Mouse (Mus musculus): ENCODE results near the gene Leap2.

Leap2 gene

DNA sequence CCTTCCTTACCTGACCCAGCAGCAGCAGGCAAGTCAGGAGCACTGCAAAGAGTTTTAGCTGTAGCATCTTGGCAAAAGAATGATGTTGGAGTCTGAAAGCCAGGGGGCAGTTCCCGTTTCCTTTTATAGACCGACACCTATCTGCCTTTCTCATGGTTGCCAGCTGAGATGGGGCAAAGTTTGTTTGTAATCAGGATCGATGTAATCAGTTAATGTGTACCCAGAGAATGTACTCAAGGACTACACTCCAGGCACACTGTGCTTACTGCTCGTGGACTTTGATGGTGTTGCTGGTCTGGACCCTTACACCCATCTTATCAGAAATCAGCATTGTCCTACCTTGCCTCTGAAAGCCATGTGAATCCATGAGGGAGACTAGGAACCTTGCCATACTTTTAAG is at the start of gene Leap2:
Leap2 (minus strand) TSS at position 135 of the 400 bp plus-strand sequence.
- no peak for DNase-seq (ENCODE audit: low read depth, low spot score)

DNA sequence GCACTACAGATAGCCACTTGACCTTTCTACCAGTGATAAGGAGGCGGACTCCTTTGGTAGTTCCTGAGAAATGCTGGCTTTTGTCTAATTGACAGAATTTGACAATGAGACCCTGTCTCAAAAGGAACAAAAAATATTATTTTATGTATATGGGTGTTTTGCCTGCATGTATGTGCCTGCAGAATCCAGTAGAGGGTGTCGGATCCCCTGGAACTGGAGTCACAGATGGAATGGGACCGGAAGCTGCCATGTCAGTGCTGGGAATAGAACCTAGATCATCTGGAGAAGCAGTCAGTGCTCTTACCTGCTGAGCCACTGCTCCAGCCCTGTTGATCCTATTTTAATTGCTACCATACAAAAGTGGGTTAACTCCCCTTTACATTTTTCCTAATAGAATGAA is 49.7 kb upstream of the Leap2 start:
- DNase-seq (ENCODE audit: low read depth, low spot score), result no peak

DNA sequence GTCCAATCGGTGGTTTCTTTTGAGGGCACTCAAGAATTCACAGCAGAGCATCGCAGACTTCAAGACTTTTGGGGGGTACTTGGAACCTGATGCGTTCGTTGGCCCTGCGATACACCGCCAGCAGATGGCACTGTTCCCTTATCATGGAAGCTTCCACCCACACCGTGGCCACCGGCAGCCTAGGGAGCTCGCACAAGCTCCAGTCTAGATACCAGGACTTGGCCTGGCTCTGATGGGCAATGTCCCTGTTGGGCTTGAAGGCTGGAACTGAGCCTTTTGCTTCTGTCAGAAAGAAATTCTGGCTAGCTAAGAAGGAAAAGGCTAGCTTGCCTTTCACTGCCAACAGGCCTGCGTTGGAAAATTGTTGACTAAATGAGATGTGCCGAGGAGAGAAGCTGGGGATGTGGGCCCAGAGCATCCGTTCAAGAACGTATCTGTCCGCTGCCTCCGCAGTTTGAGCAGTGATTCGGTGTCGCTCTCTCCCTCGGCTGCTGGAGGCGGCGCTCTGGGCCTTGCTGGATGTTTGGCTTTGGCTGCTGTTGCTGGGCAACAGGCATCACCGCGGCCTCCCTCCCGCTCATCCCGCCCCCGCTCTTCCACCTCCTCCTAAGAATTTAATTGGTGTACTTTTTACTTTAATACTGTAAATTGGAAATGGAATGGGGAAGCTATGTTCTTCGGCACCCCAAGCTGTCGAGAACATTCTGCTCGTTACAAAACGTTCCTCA is 47.2 kb upstream of the Leap2 start, which contains the start of gene Gm9837:
Gm9837 (minus strand) TSS at position 512 of the 728 bp plus-strand sequence.
- peak; percentile 91 for DNase-seq (ENCODE audit: low read depth, low spot score)

DNA sequence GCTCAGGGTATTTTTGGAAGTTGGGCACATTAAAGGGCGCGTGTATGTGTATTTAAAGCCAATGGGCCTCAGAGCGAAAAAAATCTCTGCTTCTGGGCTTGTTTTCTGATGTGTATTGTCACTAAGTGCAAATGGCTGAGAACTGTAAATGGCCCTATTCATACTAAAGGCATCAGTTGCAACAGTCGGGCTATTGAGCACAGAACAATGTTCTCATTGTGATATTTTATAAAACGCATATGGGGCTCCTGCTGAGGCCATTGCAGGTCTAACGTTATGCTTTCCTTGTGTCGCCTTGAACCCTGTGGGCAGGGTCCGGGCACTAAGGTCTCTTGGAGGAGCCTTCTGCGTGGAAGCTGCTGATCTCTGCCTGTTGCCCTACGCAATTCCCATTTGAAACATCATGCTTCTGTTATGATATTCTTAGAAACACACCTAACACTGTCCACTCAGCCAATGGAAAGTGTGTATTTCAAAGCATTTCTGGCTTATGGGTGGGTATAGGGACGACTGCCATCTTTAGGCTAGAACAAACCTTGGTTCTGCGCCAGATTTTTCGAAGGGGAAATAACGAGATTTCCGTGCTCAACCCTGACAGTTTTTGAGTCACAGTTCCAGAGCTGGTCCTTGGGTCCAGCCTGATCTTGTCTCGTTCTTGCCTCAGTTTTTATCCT is 46.5 kb upstream of the Leap2 start:
- DNase-seq (ENCODE audit: low read depth, low spot score), result no peak

DNA sequence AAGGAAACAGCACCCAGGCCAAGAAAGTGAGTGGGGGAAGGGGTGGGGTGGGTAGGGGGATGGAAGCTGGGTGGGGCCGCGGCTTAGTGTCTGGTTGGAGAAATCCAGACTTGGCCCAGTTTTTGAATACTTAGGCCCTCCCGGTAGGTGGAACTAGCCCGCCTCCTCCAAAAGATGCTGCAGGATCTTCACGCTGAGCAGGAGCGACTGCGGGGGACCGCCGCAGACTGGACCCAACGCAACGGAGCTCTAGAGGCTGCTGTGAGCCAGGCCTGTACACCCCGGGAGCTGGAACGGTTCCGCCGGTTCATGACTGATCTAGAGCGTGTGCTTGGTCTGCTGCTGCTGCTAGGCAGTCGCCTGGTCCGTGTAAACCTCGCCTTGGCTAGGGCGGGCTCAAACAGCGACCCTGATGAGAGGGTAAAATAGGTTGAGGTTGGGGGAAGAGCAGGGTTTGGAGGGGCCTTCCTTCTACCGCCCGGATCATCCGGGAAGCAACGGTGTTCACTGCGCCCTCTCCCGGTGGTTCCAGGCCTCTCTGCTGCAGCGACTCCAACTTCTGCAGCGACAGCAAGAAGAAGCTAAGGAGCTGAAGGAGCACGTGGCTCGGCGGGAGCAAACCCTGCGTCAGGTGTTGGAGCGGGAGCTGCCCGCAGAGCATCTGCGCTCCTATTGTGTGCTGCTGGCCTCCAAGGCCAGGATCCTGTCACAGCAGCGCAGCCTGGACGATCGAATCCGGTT is 43.4 kb upstream of the Leap2 start:
- DNase-seq (ENCODE audit: low read depth, low spot score), result no peak

DNA sequence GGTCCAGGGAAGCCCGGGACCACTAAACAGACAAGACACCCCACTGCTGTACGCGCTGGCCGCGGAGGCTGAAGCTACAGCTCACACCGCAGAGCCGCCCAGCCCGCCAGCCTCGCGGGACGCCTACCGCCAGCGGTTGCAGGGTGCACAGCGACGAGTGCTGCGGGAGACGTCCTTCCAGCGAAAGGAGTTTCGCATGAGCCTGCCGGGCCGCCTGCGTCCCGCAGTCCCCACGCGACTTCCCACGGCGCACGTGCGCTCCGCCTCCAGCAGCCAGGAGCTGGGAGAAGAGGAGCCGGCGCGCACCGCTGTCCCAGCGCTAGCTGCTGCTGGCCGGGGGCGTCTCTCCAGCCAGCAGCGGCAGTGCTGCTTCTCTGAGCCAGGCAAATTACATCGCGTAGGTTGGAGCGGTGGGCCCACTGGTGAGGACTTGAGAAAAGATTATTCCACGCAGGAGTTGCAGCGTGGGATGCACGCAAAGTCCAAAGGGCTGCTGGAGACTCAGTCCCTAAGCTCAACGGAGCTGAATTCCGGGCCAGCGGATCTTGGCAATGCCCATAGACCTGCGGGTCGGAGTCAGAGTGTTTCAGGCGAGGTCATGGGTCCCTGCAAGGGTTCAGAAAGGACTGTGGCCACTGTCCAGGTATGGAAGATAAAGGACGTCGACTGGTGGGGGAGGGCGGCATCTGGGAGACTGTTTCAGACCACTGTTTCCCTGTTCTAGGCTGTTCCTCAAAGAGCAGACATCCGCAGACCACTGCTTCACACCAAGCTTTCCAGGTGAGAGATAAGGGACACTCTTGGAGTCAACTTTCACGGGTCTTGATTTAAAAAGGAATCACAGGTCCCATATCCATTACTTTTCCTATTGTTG is 40.8 kb upstream of the Leap2 start:
- DNase-seq (ENCODE audit: low read depth, low spot score), result no peak

DNA sequence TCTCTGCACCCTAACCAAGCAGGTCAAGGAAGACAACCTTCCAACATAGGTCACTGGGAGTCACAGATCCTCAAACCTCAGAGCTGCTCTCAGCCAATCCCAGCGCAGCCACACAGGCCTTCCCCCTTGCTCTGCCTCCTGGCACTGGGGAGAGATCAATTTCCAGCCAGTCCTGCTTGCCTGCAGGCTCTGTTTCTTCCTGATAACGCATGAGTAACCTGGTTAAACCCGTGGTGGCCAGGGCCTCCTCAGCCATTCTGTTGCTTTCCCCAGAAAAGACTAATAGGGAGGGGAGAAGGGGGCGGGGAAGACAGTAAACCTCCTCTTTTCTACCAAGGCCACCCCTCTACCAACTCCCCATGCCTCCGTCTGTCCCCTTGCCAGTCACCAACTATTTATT is 38.8 kb upstream of the Leap2 start:
- no peak for DNase-seq (ENCODE audit: low read depth, low spot score)

DNA sequence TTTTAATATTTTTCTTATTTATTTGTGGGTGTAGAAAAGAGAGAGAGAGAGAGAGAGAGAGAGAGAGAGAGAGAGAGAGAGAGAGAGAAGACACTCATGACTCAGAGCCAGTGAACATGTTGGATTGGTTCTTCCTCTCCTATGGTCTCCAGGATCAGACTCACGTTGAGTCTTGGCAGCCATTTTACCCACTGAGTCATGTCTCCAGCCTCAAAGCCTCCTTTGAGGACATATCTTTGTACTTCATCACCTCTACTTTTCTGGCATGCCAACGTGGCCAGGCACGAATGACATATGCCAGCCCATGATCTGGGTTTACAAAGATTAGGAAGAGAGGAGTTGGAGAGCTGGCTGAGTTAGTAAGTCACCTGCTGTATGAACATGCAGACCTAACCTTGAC is 37.2 kb upstream of the Leap2 start:
- peak; percentile 89 for DNase-seq (ENCODE audit: low read depth, low spot score)

DNA sequence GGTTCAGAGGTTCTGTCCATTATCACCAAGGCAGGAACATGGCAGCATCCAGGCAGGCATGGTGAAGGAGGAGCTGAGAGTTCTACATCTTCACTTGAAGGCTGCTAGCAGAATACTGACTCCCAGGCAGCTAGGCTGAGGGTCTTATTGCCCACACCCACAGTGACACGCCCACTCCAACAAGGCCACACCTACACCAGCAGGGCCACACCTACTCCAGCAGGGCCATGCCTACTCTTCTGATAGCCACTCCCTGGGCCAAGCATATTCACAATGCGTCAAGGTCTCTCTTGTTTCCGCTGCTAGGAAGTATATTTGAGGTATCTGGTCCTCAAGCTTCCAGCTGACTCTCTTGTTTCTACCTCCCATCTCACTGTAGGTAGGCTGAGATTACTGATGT is 36.0 kb upstream of the Leap2 start:
- no peak for DNase-seq (ENCODE audit: low read depth, low spot score)

DNA sequence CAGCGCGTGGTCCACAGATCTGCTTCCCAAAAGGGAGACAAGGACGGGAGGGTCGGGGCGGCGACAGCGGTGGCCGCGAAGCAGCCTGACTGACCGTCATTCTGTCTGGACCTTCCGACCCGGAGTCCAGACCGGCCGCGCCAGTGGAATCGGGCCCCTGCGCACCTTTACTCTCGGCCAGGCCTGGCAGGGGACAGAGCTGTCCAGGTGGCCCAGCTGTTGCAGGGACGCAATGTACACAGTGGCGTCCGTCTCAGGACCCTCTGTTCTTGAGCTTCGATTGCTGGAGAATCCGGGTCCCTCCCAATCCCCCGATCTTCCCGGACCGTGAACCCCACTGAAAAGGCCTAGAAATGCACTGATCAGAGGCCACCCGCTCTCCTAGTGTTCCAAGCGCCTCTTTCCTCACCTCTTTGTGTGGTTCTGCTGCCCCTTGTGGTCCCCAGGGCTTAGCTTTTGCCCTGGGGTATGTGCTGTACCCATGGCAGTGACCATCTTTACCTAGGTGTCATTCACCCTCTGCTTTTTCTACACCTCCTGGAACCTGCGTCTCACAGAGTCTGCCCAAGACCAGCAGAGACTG is 34.5 kb upstream of the Leap2 start:
- DNase-seq (ENCODE audit: low read depth, low spot score), result peak; percentile 37

DNA sequence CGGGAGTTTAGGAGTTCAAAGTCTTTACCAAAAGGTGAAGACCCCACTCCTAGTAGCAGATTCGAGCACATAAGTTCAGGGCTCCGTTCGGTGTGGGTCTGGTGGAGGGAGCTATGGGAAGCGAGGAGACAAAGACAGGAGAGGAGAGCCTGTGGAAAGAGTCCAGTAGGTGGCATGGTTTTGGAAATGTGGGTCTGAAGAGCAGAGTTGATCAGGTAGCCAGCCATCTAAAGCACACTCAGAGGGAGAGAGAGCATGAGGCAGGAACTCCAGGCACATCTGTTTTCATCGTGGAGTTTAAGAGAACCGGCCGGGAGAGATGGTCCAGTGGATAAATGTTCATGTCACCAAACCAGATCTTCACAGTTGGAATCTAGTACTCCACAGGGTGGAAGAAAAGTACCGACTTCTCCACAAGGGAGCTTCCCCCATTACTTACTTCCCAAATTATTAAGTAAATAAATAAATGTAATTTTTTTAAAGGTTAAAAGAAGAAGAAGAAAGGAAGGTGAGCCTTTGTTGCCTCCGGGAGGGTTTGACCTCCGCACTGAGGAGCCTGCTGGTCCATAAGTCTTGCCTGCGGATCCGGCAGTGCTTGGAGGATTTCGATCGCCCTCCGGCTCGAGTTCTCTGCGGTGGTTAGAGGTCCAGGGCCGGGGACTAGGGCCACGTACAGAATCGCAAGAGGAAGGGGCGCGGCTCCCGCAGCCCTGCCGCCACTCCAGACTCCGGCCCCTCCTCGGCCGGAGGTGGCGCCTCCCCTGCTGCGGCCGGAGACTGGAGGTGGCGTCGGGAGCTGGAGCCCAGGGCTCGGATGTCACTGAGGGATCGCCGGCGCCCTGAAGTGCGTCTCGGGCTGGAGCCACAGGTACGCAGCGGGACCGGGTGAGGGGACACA is 33.8 kb upstream of the Leap2 start, which contains the start of the genes Gm10447 and Shroom1:
Gm10447 (minus strand) TSS at position 637 of the 898 bp plus-strand sequence.
Shroom1 (plus strand) TSS at position 732 of the 898 bp plus-strand sequence.
- peak; percentile 78 for DNase-seq (ENCODE audit: low read depth, low spot score)

DNA sequence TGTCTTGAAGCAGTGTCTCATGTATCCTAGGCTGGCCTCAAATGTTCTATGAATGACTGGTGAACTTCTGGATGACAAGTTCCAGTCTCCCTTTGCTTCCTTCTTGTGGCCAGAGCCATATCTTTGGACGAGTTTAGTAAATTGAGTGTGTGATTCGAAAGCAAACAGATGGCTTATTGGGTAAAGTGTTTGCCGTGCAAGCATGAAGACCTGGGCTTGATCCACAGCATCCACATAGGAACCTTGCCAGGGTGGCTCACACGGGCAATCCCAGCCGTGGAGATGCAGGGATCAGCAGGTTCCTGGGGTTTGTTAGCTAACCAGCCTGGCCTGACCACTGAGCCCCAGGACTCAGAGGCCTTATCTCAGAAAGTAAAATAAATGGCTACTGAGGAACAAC is 30.1 kb upstream of the Leap2 start:
- no peak for DNase-seq (ENCODE audit: low read depth, low spot score)

DNA sequence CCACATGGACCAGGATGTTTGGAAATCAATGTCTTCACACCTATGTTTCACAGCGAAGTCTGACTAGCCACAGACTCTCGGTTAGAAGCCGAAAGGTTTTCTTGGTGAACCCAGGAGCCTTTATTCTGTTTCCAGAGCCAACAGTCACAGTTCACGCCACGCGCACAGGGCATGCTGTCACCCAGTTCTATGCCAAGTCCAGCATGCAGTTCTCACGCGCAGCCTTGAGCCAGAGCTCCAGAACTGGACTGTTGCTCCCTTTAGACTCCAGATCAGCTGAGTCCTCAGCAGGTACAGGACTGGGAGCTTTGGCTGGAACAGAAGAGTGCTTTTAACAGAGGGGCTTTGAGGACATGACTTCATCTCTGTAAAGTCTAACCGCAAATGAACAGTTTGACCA is 29.4 kb upstream of the Leap2 start:
- no peak for DNase-seq (ENCODE audit: low read depth, low spot score)

DNA sequence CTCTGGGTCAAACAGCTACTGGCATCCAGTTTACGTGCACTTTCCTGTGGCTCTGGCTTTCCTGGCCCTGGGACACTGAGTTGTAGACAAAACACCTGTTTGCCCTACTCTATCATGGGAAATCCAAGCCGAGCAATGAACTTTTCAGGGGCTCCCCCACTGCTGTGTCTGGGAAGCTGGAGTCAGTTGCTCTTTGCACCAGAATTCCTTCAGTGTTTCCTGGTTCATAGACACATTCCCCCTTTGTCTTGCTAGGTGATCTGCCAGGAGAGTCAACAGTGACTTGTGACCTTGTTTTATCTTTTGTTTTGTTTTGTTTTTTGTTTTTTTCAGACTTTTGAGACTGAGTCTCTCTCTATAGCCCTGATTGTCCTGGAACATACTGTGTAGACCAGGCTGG is 28.4 kb upstream of the Leap2 start:
- no peak for DNase-seq (ENCODE audit: low read depth, low spot score)

DNA sequence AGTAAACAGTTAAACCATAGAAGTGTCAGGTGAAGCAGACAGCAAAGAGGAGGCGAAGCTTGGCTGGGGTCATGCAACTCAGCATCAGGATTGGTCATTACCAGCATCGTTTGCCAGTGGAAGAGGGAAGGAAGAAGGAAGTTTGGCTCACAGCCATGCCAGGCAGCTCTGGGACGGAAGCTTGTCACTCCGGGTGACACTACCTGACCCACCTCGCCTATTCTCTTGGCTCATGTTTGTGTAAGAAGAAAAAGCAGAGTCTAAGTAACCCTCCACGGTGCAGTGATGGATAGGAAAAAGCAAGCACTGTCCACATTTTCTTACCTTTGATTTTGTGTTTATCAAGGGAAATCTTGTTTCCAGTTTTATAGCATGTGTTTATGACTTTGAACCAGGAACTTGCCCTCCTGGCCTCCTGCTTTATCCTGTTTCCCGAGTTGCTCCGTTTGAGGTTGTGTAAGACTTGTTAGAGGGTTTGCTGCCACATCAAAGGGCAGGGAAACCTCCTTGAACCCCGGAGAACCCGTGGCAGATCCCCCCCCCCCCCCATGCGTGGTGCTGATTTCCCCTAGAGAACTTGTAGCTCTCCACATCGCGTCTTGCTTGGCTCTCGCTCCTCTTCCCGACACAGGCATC is 27.2 kb upstream of the Leap2 start:
- no peak for DNase-seq (ENCODE audit: low read depth, low spot score)

DNA sequence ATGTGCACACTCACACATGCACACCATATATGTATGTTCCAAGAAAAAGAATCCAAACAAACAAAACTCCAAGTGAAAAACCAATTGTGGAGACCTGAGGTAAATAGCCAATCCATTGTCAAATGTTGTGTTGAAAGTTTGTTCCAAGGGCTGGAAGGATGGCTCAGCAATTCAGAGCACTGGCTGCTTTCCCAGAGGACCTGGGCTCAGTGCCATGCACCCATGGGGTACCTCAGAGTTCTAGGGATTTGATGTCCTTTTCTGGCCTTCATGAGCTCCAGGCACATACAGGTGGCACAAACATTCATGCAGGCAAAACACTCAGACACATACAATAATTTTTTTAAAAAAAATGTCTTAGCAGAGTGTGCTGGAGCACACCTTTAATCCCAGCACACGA is 25.6 kb upstream of the Leap2 start:
- no peak for DNase-seq (ENCODE audit: low read depth, low spot score)

DNA sequence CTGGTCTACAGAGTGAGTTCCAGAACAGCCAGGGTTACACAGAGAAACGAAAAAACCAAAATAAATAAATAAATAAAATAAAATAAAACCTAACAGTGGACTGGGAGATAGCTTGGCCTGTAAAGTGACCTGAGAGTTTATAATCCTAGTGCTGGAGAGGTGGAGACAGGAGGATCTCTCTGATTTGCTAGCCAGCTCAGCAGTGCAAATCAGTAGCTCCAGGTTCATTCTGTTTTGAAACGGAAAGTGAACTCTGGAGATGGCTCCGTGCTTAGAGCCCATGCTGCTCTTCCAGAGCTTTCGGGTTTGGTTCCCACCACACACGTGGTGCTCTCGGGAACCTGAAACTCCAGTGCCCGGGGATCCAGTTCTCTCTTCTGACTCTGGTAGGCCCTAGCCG is 25.0 kb upstream of the Leap2 start:
- DNase-seq (ENCODE audit: low read depth, low spot score), result no peak

DNA sequence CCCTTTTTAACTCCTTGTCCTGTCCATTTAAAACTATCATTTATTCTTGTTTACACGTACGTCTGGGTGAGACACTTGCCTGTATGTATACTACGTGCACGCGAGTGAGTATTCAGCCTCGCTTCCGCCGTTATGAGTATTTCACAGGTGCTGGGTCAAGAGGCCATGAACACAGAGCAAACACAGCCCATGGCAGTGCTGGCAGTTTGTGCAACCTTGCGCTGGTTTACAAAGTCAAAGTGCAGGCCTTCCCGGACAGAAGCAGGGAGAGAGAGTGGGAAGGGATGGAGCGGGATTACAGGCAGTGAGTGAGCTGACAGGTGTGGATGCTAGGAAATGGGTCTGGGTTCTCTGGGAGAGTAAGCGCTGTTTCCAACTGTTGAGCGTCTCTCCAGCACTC is 23.2 kb upstream of the Leap2 start:
- DNase-seq (ENCODE audit: low read depth, low spot score), result no peak

DNA sequence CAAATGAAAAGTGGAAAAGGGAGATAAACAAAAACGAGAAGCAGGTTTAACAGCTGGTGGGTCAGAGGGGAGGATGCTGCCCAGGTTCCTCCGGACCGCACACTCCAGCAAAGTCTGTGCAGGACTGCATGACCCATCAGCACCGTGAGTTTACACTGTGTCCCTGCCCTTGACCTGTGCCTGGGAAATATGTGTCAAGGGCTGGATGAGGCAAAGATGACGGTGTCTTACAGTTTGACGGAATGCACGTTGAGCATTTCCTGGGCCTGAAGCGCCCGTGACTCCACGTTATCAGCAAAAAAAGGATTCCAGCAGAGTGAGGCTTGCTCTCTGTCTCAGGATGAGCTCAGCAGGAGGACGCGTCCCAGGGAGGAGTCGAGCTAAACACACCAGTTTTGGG is 22.6 kb upstream of the Leap2 start:
- DNase-seq (ENCODE audit: low read depth, low spot score), result no peak

DNA sequence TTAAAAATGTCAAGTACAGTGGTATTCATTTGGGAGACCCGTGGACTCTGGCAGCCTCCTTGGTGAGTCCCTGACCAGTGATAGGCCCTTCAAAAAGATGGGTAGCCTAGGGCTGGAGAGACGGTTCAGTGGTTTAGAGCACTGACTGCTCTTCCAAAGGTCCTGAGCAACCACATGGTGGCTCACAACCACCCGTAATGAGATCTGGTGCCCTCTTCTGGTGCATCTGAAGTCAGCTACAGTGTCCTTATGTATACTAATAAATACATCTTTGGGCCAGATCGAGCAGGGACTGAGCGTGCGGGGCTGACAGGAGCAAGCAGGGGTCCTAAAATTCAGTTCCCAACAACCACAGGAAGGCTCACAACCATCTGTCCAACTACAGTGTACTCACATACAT is 20.9 kb upstream of the Leap2 start:
- peak; percentile 45 for DNase-seq (ENCODE audit: low read depth, low spot score)

Measured in 3T3-L1 (cell line).